Mouse (Mus musculus): Measurements from ENCODE around the gene Ppfibp1. TPM values are rescaled to one million over a fixed set of nuclear protein-coding genes. Genes with fewer than 3 reads are reported as not detected.

Gene Ppfibp1
- polyA plus RNA-seq, 1 experiment, result 26.5 TPM

GRCm38 (mm10) chr6:146946327-146947029 lies 58.2 kb downstream of the Ppfibp1 start:
- Histone ChIP-seq H3K27ac (ENCODE audit: insufficient read depth, low read length) (no peak overlapping the region), H3K4me3 (ENCODE audit: insufficient read depth, low read length) (no peak overlapping the region), H3K4me1 (ENCODE audit: control insufficient read depth, insufficient read depth, low read length) (no peaks in the 10 kb centered on the region)
- no peak for TF ChIP-seq POLR2A (IDR thresholded peaks at IDR 0.05; ENCODE audit: extremely low read depth, insufficient read depth, low read length)
- TF ChIP-seq CTCF (IDR thresholded peaks at IDR 0.05; ENCODE audit: extremely low read depth, insufficient read depth, low read length), result no peak

DNA sequence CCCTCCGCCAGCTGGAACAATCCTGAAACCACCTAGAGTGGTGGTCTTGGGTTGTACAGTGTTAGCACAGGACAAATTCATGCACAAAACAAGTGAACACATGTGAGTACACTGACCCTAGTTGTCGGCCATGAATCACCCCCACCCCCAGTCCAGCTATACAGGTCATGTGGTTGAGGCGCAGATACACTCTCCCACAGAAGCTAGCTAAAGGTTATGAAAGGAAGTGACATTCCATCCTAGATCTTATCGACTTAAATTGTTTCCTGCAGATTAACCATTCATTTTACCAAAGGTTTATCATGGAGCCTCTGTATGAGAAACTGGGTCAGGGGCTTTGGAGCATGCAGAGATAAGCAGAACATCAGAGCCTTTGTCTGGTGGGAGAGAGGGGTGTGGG lies 58.9 kb downstream of the Ppfibp1 start:
- no peak overlapping the region for H3K27ac ChIP-seq (ENCODE audit: insufficient read depth, low read length)
- no peaks in the 10 kb centered on the region for H3K4me1 ChIP-seq (ENCODE audit: control insufficient read depth, insufficient read depth, low read length)
- H3K4me3 ChIP-seq (ENCODE audit: insufficient read depth, low read length), result no peak overlapping the region
- TF ChIP-seq POLR2A (IDR thresholded peaks at IDR 0.05; ENCODE audit: extremely low read depth, insufficient read depth, low read length) (no peak), CTCF (IDR thresholded peaks at IDR 0.05; ENCODE audit: extremely low read depth, insufficient read depth, low read length) (no peak)

- TF ChIP-seq POLR2A (IDR thresholded peaks at IDR 0.05; ENCODE audit: extremely low read depth, insufficient read depth, low read length) (no peak), CTCF (IDR thresholded peaks at IDR 0.05; ENCODE audit: extremely low read depth, insufficient read depth, low read length) (no peak)
- H3K4me1 ChIP-seq (ENCODE audit: control insufficient read depth, insufficient read depth, low read length), result peaks cover 5% of the 10 kb centered on the region
- no peak overlapping the region for H3K27ac ChIP-seq (ENCODE audit: insufficient read depth, low read length)
- no peak overlapping the region for H3K4me3 ChIP-seq (ENCODE audit: insufficient read depth, low read length)
These were observed 61.6 kb downstream of the Ppfibp1 start for GRCm38 (mm10) chr6:146949682-146950453.

- no peak overlapping the region for H3K27ac ChIP-seq (ENCODE audit: insufficient read depth, low read length)
- peaks cover 9% of the 10 kb centered on the region for H3K4me1 ChIP-seq (ENCODE audit: control insufficient read depth, insufficient read depth, low read length)
- H3K4me3 ChIP-seq (ENCODE audit: insufficient read depth, low read length), result no peak overlapping the region
- no peak for TF ChIP-seq POLR2A (IDR thresholded peaks at IDR 0.05; ENCODE audit: extremely low read depth, insufficient read depth, low read length)
- TF ChIP-seq CTCF (IDR thresholded peaks at IDR 0.05; ENCODE audit: extremely low read depth, insufficient read depth, low read length), result no peak
These were observed 62.2 kb downstream of the Ppfibp1 start for GRCm38 (mm10) chr6:146950454-146950832.

DNA sequence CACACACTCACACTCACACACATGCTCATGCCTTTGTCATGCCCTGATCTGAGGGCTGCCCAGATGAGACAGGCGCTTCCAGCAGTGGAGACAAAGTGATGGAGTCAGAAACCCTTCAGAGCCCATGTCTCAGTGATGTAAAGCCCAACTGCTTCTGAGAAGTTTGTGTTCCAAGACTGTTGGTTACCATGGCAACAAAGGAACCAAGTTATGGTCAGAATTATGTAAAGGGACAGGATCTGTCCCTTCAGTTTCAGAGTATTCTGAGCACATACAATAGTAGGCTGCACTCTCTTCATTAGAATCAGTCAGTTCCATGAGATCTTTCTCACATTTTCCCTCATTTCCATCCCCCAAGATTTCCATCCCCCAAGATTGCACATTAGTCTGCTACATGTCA lies 66.0 kb downstream of the Ppfibp1 start, which contains the start of gene 1700034J05Rik:
Gene 1700034J05Rik, minus strand, starts transcription at position 165 of the 400 bp plus-strand sequence.
- no peak for TF ChIP-seq POLR2A (IDR thresholded peaks at IDR 0.05; ENCODE audit: extremely low read depth, insufficient read depth, low read length)
- no peak for TF ChIP-seq CTCF (IDR thresholded peaks at IDR 0.05; ENCODE audit: extremely low read depth, insufficient read depth, low read length)
- peaks cover 16% of the 10 kb centered on the region for H3K4me1 ChIP-seq (ENCODE audit: control insufficient read depth, insufficient read depth, low read length)
- no peak within 1 kb of the TSS for H3K4me3 ChIP-seq (ENCODE audit: insufficient read depth, low read length)
- H3K27ac ChIP-seq (ENCODE audit: insufficient read depth, low read length), result no peak within 1 kb of the TSS; the same call in 1 of the 2 replicates

GRCm38 (mm10) chr6:146955475-146955874 lies 67.2 kb downstream of the Ppfibp1 start:
- H3K27ac ChIP-seq (ENCODE audit: insufficient read depth, low read length), result no peak overlapping the region; the same call in 1 of the 2 replicates
- peaks cover 20% of the 10 kb centered on the region for H3K4me1 ChIP-seq (ENCODE audit: control insufficient read depth, insufficient read depth, low read length)
- no peak for TF ChIP-seq POLR2A (IDR thresholded peaks at IDR 0.05; ENCODE audit: extremely low read depth, insufficient read depth, low read length)
- TF ChIP-seq CTCF (IDR thresholded peaks at IDR 0.05; ENCODE audit: extremely low read depth, insufficient read depth, low read length), result no peak
- H3K4me3 ChIP-seq (ENCODE audit: insufficient read depth, low read length), result no peak overlapping the region

- TF ChIP-seq POLR2A (IDR thresholded peaks at IDR 0.05; ENCODE audit: extremely low read depth, insufficient read depth, low read length) (no peak), CTCF (IDR thresholded peaks at IDR 0.05; ENCODE audit: extremely low read depth, insufficient read depth, low read length) (no peak)
- Histone ChIP-seq H3K4me1 (ENCODE audit: control insufficient read depth, insufficient read depth, low read length) (peaks cover 23% of the 10 kb centered on the region), H3K4me3 (ENCODE audit: insufficient read depth, low read length) (no peak overlapping the region), H3K27ac (ENCODE audit: insufficient read depth, low read length) (no peak overlapping the region)
These were observed 67.6 kb downstream of the Ppfibp1 start for GRCm38 (mm10) chr6:146955896-146956295.

DNA sequence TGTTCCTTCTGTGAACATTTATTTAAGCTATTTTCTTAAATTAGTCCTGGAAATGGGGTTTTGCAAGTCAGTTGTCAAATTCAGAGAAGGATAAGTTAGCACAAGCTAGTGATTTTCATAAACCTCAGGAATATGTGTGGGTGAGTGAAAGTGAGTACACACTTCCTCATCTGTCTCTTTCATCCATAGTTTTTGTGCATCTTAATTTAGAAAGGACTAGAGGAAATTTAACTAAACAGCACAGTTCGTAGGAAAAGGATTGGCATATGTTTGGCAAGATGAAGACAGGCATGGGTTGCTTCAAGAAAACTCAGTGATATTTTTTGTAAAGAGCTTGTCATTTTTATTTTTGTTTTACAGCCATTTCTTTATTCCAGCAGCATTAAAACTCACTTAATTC lies 68.7 kb downstream of the Ppfibp1 start:
- no peak for TF ChIP-seq CTCF (IDR thresholded peaks at IDR 0.05; ENCODE audit: extremely low read depth, insufficient read depth, low read length)
- TF ChIP-seq POLR2A (IDR thresholded peaks at IDR 0.05; ENCODE audit: extremely low read depth, insufficient read depth, low read length), result no peak
- Histone ChIP-seq H3K4me1 (ENCODE audit: control insufficient read depth, insufficient read depth, low read length) (peaks cover 27% of the 10 kb centered on the region), H3K4me3 (ENCODE audit: insufficient read depth, low read length) (no peak overlapping the region), H3K27ac (ENCODE audit: insufficient read depth, low read length) (no peak overlapping the region)

GRCm38 (mm10) chr6:146958694-146959093 lies 70.4 kb downstream of the Ppfibp1 start:
- Histone ChIP-seq H3K4me1 (ENCODE audit: control insufficient read depth, insufficient read depth, low read length) (peaks cover 27% of the 10 kb centered on the region), H3K27ac (ENCODE audit: insufficient read depth, low read length) (no peak overlapping the region; the same call in 1 of the 2 replicates)
- TF ChIP-seq CTCF (IDR thresholded peaks at IDR 0.05; ENCODE audit: extremely low read depth, insufficient read depth, low read length) (no peak), POLR2A (IDR thresholded peaks at IDR 0.05; ENCODE audit: extremely low read depth, insufficient read depth, low read length) (no peak)

More at GRCm38 (mm10) chr6:146958694-146959093, 70.4 kb downstream of the Ppfibp1 start:
- no peak overlapping the region for H3K4me3 ChIP-seq (ENCODE audit: insufficient read depth, low read length)

Data from cortical plate, adult 2 months (tissue).